Mouse (Mus musculus) CD4-positive helper T cell, adult 2 months (primary cell): Measurements from ENCODE around the gene Hist1h4c.

ENCODE experiments used
- DNase-seq: peaks from one replicate; pipeline ENCODE4 v3.0.0-alpha.2; 2012; ENCODE audit warnings: low read depth, missing footprints, low spot score

The Hist1h4c gene

GRCm38 (mm10) chr13:23698300-23698693 lies at the start of gene Hist1h4c:
Gene Hist1h4c, minus strand, starts transcription at chr13:23698454.
- DNase-seq, result peak; percentile 97

GRCm38 (mm10) chr13:23747892-23748288 lies 49.6 kb upstream of the Hist1h4c start:
- DNase-seq, result no peak

- DNase-seq, result peak; percentile 45
Measured at GRCm38 (mm10) chr13:23747081-23747891, 49.0 kb upstream of the Hist1h4c start.

- peak; percentile 91 for DNase-seq
Measured at GRCm38 (mm10) chr13:23746201-23747080, 48.2 kb upstream of the Hist1h4c start, which contains the start of gene Hist1h2bb. Gene Hist1h2bb, plus strand, starts transcription at chr13:23746734.

GRCm38 (mm10) chr13:23745381-23746161 lies 47.3 kb upstream of the Hist1h4c start, which contains the start of gene Hist1h3c:
Gene Hist1h3c, minus strand, starts transcription at chr13:23745602.
- peak; percentile 91 for DNase-seq

- no peak for DNase-seq
Measured at GRCm38 (mm10) chr13:23744421-23745380, 46.4 kb upstream of the Hist1h4c start.

GRCm38 (mm10) chr13:23743963-23744362 lies 45.7 kb upstream of the Hist1h4c start:
- no peak for DNase-seq

GRCm38 (mm10) chr13:23743215-23743614 lies 45.0 kb upstream of the Hist1h4c start:
- no peak for DNase-seq

- no peak for DNase-seq
Measured at GRCm38 (mm10) chr13:23742007-23742406, 43.8 kb upstream of the Hist1h4c start.

GRCm38 (mm10) chr13:23740910-23741309 lies 42.7 kb upstream of the Hist1h4c start:
- no peak for DNase-seq

GRCm38 (mm10) chr13:23740256-23740840 lies 42.1 kb upstream of the Hist1h4c start:
- DNase-seq, result no peak

- DNase-seq, result peak; percentile 92
Measured at GRCm38 (mm10) chr13:23739922-23740252, 41.6 kb upstream of the Hist1h4c start.

GRCm38 (mm10) chr13:23739069-23739921 lies 41.0 kb upstream of the Hist1h4c start:
- DNase-seq, result peak; percentile 94

- DNase-seq, result peak; percentile 95
Measured at GRCm38 (mm10) chr13:23738677-23739068, 40.4 kb upstream of the Hist1h4c start, which contains the start of gene Hist1h1c. Gene Hist1h1c, plus strand, starts transcription at chr13:23738808.

- DNase-seq, result no peak
Measured at GRCm38 (mm10) chr13:23738041-23738440, 39.8 kb upstream of the Hist1h4c start.

GRCm38 (mm10) chr13:23737091-23737490 lies 38.8 kb upstream of the Hist1h4c start:
- DNase-seq, result no peak

- peak; percentile 64 for DNase-seq
Measured at GRCm38 (mm10) chr13:23732156-23732804, 34.0 kb upstream of the Hist1h4c start.

- no peak for DNase-seq
Measured at GRCm38 (mm10) chr13:23730479-23730878, 32.2 kb upstream of the Hist1h4c start.
